Mouse (Mus musculus): ENCODE measurements around the gene Gm10320. TPM values are rescaled to one million over a fixed set of nuclear protein-coding genes. Genes with fewer than 3 reads are reported as not detected.

Gene Gm10320
- polyA plus RNA-seq, 1 experiment from 2014 or later = 1.5 TPM

DNA sequence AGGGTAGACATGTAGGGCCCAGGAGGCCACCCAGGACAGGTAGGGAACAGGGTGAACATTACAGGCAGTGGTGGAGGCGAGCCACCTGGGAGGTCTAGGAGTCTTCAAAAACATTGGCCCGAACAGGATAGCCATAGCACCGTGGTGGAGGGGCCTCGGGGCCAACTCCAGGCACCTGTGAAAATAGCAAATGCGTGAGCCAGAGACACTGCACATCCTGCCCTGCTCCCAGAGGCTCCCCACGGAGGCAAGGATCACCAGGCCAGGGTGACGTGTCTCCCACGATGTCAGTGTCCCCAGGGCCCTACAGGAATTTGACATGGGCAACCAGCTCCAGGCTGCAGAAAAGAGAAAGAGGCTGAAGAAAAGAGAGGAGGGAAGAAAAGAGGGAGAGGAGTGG lies 16.1 kb downstream of the Gm10320 start:
- H3K4me1 ChIP-seq = peaks cover 15% of the 10 kb centered on the region
- H3K27ac ChIP-seq = no peak overlapping the region
- no peak for DNase-seq (ENCODE audit: low spot score)
- no peaks in the 10 kb centered on the region for H3K36me3 ChIP-seq
- H3K27me3 ChIP-seq (ENCODE audit: low read depth, poor library complexity, severe bottlenecking) = peaks cover 45% of the 10 kb centered on the region
- no peaks in the 10 kb centered on the region for H3K9me3 ChIP-seq (replicated peaks)
- WGBS = 49% methylated on average over 8 of the region's 8 CpGs
- no peak overlapping the region for H3K4me3 ChIP-seq

DNA sequence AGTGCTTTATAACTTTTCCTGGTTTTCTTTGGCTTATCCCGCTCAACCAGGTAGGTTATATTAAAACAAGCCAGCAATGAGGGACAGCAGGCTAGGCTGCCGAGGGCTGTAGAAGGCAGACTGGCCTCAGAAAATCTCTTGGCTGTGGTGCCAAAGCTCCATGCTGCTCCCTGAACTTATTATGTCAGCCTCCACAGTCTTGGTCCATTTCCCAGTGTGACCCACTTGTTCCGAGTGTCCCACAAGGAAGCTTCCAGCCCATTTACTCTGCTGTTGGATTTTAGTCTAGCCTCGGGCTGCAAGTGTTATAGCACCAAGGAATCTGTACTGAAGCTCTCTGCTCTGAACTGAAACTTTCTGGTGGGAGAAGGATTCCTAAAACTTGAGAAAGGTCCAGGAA lies 18.8 kb downstream of the Gm10320 start:
- WGBS = 90% methylated on average over 4 of the region's 4 CpGs
- no peak for DNase-seq (ENCODE audit: low spot score)

DNA sequence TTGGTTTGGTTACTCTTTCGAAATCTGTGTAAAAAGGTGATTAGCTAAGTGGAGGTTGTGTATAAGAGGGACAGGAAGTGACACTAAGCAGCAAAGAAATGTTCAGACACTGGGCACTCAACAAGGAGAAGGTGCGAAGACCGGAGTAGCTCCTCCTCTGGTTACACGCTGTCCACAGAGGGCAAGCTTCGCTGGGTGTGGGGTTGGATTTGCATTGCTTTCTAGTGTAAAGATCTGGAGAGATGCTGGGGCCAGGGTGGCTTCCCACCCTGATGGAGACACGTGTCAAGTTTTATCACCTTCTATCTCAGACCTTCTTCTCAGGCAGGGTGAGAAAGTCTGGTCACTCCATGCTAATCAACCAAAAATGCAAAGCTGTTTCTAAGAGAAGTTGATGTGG lies 20.0 kb downstream of the Gm10320 start:
- 46% methylated on average over 6 of the region's 6 CpGs for WGBS
- no peaks in the 10 kb centered on the region for H3K9me3 ChIP-seq (replicated peaks)
- no peaks in the 10 kb centered on the region for H3K36me3 ChIP-seq
- H3K4me1 ChIP-seq = peaks cover 18% of the 10 kb centered on the region
- H3K27me3 ChIP-seq (ENCODE audit: low read depth, poor library complexity, severe bottlenecking) = peaks cover 40% of the 10 kb centered on the region
- no peak for DNase-seq (ENCODE audit: low spot score)
- H3K4me3 ChIP-seq = no peak overlapping the region
- H3K27ac ChIP-seq = no peak overlapping the region

More for the DNA sequence above, 18.8 kb downstream of the Gm10320 start:
- H3K4me3 ChIP-seq = no peak overlapping the region
- no peak overlapping the region for H3K27ac ChIP-seq
- H3K9me3 ChIP-seq (replicated peaks) = no peaks in the 10 kb centered on the region
- no peaks in the 10 kb centered on the region for H3K36me3 ChIP-seq
- peaks cover 19% of the 10 kb centered on the region for H3K4me1 ChIP-seq
- H3K27me3 ChIP-seq (ENCODE audit: low read depth, poor library complexity, severe bottlenecking) = peaks cover 45% of the 10 kb centered on the region

DNA sequence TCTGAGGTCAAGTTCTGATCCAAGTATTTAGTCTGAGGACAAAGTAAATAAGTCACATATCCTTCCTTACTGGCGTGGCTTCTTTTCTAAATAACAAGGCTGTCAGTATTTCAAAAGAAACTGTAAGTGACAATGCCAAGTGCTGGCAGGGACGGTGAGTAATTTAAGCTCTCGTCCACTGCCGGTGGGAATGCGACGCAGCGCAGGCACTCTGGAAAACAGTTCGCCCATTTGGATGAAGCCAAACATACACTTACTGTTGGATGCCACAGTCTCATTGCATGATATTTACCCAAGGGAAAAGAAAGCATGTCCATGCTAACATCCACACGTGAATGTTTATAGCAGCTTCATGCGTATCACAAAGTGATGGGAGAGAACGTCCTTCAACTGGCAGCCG lies 21.5 kb downstream of the Gm10320 start:
- 78% methylated on average over 12 of the region's 12 CpGs for WGBS
- H3K36me3 ChIP-seq = no peaks in the 10 kb centered on the region
- DNase-seq (ENCODE audit: low spot score) = no peak

DNA sequence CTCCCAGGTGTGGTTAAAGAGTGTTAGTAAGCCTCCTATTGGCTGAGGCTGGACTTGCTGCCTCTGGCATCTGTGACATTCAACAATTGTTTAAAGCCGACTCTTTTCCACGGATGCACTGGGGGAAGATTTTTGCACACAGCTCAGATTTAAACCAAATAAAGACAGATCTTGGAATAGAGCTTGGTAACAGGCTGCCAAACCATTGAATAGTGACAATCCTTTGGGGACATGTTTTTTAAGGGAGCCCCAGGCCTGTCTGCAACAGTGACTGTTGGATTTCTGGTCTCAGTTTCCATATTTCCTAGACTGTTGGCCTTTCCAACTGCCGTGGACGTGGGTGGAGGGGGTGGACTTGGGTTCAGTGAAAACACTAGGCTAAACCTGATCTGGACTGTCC lies 21.9 kb downstream of the Gm10320 start:
- no peak overlapping the region for H3K4me3 ChIP-seq
- 82% methylated on average over 4 of the region's 4 CpGs for whole genome bisulfite sequencing

More for the DNA sequence above, 21.5 kb downstream of the Gm10320 start:
- Histone ChIP-seq H3K27me3 (ENCODE audit: low read depth, poor library complexity, severe bottlenecking) (peaks cover 28% of the 10 kb centered on the region), H3K4me1 (0 out of 2 replicates have a peak, but pooled peaks cover 5% of the 10 kb centered on the region), H3K4me3 (no peak overlapping the region), H3K9me3 (replicated peaks) (no peaks in the 10 kb centered on the region), H3K27ac (no peak overlapping the region)

DNA sequence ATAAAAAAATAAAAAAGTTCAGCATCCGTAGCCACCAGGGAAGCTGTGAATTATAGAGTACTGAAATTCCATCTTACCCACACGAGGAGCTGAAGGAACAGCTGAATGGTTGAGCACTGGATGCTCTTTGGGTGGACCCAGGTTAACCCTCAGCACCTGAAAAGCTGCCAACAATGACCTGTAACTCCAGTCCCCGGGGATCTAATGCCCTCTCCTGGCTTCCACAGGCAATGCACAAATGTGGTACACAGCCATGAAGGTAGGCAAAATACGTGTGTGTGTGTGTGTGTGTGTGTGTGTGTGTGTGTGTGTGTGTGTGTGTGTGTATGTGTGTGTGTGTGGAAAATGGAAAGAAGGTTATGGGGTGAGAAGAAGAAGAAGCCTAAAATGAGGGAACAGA lies 30.3 kb downstream of the Gm10320 start:
- 82% methylated on average over 4 of the region's 4 CpGs for WGBS
- H3K9me3 ChIP-seq (replicated peaks) = no peaks in the 10 kb centered on the region
- DNase-seq (ENCODE audit: low spot score) = no peak
- no peak overlapping the region for H3K4me3 ChIP-seq
- H3K27ac ChIP-seq = no peak overlapping the region
- H3K4me1 ChIP-seq = no peaks in the 10 kb centered on the region
- no peaks in the 10 kb centered on the region for H3K36me3 ChIP-seq
- no peaks in the 10 kb centered on the region for H3K27me3 ChIP-seq (ENCODE audit: low read depth, poor library complexity, severe bottlenecking)

More for the DNA sequence above, 21.9 kb downstream of the Gm10320 start:
- DNase-seq (ENCODE audit: low spot score) = no peak
- H3K27me3 ChIP-seq (ENCODE audit: low read depth, poor library complexity, severe bottlenecking) = peaks cover 26% of the 10 kb centered on the region
- 0 out of 2 replicates have a peak, but pooled peaks cover 5% of the 10 kb centered on the region for H3K4me1 ChIP-seq
- no peaks in the 10 kb centered on the region for H3K36me3 ChIP-seq
- H3K9me3 ChIP-seq (replicated peaks) = no peaks in the 10 kb centered on the region
- no peak overlapping the region for H3K27ac ChIP-seq

DNA sequence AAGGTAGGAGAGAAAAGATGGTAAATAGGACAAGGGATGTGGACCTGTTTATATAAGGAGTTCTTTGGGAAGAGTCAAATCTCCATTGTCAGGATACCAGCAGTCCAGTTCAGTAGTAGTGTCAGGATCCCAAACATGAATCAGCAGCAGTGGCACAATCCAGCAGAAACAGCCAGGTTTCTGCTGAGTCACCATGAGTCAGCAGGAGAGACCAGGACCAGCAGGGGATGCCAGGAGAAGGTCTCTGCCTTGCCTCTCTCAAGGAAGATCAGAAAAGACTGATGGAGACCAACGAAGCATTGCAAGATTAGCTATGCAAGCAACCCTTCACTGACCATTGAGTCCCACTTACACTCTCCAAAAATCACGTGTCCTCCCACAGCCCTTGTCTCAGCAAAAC lies 35.4 kb downstream of the Gm10320 start:
- H3K4me1 ChIP-seq = peaks cover 13% of the 10 kb centered on the region; the same call in 1 of the 2 replicates
- H3K36me3 ChIP-seq = no peaks in the 10 kb centered on the region
- no peak overlapping the region for H3K27ac ChIP-seq
- no peaks in the 10 kb centered on the region for H3K9me3 ChIP-seq (replicated peaks)
- WGBS = 73% methylated on average over 2 of the region's 2 CpGs
- H3K4me3 ChIP-seq = no peak overlapping the region
- DNase-seq (ENCODE audit: low spot score) = no peak
- no peaks in the 10 kb centered on the region for H3K27me3 ChIP-seq (ENCODE audit: low read depth, poor library complexity, severe bottlenecking)

DNA sequence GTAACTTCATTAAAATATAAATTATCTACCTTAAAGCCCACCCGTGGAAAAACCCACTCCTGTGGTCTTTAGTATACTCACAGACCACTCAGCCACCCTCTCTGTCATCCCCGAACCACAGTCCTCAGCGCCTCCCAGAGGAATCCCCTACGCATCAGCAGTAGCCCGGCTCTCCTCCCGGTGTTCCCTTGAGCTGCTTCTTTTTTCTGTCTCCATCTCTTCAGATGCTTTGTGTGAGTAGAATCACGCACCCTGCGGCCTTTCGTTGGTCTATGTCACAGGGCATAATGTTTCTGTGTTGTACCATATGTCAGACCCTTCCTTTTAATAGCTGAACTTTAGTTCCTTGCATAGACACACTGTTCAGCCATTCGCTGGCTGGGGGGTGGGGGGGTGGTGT lies 36.2 kb downstream of the Gm10320 start:
- WGBS = 89% methylated on average over 10 of the region's 10 CpGs
- Histone ChIP-seq H3K27ac (no peak overlapping the region), H3K9me3 (replicated peaks) (no peaks in the 10 kb centered on the region), H3K4me1 (peaks cover 13% of the 10 kb centered on the region; the same call in 1 of the 2 replicates), H3K27me3 (ENCODE audit: low read depth, poor library complexity, severe bottlenecking) (no peaks in the 10 kb centered on the region; the same call in 1 of the 2 replicates), H3K4me3 (no peak overlapping the region), H3K36me3 (no peaks in the 10 kb centered on the region)
- DNase-seq (ENCODE audit: low spot score) = no peak

DNA sequence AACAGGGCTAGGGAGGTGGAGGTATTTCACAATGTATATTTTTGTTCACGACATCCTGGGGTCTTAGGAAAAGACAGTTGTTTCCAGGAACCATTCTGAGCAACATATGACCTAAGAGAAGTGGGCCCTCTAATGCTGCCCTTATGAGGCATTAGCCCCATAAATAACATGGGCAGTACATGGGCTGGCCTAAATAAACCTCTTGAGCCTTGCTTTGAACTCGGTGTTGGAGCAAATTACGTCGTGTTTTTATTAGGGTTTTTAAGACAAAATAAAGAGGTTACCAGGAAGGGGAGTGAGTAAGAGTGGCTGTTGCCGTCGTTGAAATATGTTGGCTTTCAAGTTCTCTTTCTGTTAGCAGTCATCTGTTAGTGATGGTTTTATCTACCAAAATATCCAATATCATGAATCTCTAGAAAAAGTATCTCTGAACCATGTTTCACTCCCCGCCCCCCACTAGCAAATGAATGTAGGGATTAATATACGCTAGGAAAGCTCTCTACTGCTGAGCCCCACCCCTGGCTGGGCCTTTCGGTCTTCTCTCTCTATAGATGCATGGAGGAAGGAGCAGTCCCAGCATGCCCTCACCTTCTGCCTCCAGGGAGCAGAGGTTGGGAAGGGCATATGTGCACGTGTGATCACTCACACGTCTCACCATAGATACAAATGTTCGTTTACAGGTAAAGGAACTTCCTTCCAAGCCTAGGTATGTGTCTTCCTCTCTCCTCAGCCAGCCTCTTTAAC lies 37.4 kb downstream of the Gm10320 start:
- 69% methylated on average over 12 of the region's 12 CpGs for WGBS
- H3K4me3 ChIP-seq = no peak overlapping the region
- DNase-seq (ENCODE audit: low spot score) = no peak

DNA sequence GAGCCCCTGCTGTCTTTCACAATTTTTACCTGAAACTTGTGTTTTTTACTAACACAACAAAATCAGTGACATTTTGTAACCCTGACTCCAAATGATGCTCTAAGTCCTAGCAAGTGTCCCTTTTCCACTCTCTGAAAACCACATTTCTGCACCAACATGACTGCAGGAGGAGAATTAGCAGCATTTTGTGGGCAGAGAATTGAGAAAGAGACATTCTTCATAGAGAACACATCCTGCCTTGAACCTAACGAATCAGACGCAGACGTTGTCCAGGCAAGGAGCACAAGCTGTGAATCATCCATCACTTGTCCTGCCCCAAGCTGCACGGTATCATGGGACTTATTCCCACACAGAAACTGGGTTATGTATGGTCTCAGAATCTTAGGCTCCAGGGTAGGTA lies 38.7 kb downstream of the Gm10320 start:
- Histone ChIP-seq H3K27me3 (ENCODE audit: low read depth, poor library complexity, severe bottlenecking) (no peaks in the 10 kb centered on the region; the same call in 1 of the 2 replicates), H3K4me3 (no peak overlapping the region), H3K9me3 (replicated peaks) (no peaks in the 10 kb centered on the region), H3K36me3 (no peaks in the 10 kb centered on the region), H3K4me1 (peaks cover 13% of the 10 kb centered on the region; the same call in 1 of the 2 replicates), H3K27ac (no peak overlapping the region)
- 53% methylated on average over 4 of the region's 4 CpGs for WGBS
- DNase-seq (ENCODE audit: low spot score) = no peak

More for the DNA sequence above, 37.4 kb downstream of the Gm10320 start:
- Histone ChIP-seq H3K4me1 (peaks cover 13% of the 10 kb centered on the region; the same call in 1 of the 2 replicates), H3K27ac (no peak overlapping the region), H3K27me3 (ENCODE audit: low read depth, poor library complexity, severe bottlenecking) (no peaks in the 10 kb centered on the region; the same call in 1 of the 2 replicates), H3K36me3 (no peaks in the 10 kb centered on the region), H3K9me3 (replicated peaks) (no peaks in the 10 kb centered on the region)

DNA sequence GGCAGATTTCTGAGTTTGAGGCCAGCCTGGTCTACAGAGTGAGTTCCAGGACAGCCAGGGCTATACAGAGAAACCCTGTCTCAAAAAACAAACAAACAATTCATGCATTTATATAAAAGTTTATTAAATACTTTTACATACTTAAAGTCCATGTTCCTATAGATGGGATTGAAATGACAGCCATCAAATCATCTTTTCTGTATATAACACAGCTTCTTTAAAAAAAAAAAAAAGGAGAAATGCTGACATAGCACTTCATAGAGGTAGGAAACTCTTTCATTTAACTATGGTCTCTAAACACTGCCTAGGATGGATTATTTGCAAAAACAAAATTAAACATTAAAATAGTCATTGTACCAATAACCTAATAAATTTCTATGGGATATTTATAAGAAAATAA lies 43.1 kb downstream of the Gm10320 start:
- H3K27me3 ChIP-seq (ENCODE audit: low read depth, poor library complexity, severe bottlenecking) = no peaks in the 10 kb centered on the region; the same call in 1 of the 2 replicates
- H3K4me3 ChIP-seq = no peak overlapping the region
- H3K36me3 ChIP-seq = no peaks in the 10 kb centered on the region
- 0 out of 2 replicates have a peak, but pooled peaks cover 3% of the 10 kb centered on the region for H3K4me1 ChIP-seq
- no peaks in the 10 kb centered on the region for H3K9me3 ChIP-seq (replicated peaks)
- no peak for DNase-seq (ENCODE audit: low spot score)
- no peak overlapping the region for H3K27ac ChIP-seq

DNA sequence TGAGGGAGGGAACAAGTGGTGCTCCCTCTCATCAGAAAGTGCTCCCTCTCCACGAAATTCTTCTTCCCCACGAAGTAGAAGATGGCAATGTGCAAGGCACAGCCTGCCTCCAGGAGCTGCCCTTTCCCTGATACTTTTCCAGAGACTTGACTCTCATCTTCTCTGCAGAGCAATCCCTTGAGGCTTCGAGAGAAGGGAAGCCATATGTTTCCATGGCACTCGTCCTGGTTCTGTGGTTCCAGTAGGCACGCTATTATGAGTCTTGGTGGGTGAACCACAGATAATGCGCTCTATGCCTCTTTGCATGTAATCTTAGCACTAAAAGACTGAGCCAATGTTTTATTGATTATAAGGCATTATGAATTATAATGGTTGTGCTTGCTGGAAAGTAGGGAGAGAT lies 44.1 kb downstream of the Gm10320 start:
- no peak overlapping the region for H3K4me3 ChIP-seq
- H3K27ac ChIP-seq = no peak overlapping the region
- WGBS = 79% methylated on average over 6 of the region's 6 CpGs
- H3K9me3 ChIP-seq (replicated peaks) = no peaks in the 10 kb centered on the region
- DNase-seq (ENCODE audit: low spot score) = no peak
- no peaks in the 10 kb centered on the region; the same call in 1 of the 2 replicates for H3K27me3 ChIP-seq (ENCODE audit: low read depth, poor library complexity, severe bottlenecking)
- no peaks in the 10 kb centered on the region for H3K36me3 ChIP-seq
- H3K4me1 ChIP-seq = no peaks in the 10 kb centered on the region

DNA sequence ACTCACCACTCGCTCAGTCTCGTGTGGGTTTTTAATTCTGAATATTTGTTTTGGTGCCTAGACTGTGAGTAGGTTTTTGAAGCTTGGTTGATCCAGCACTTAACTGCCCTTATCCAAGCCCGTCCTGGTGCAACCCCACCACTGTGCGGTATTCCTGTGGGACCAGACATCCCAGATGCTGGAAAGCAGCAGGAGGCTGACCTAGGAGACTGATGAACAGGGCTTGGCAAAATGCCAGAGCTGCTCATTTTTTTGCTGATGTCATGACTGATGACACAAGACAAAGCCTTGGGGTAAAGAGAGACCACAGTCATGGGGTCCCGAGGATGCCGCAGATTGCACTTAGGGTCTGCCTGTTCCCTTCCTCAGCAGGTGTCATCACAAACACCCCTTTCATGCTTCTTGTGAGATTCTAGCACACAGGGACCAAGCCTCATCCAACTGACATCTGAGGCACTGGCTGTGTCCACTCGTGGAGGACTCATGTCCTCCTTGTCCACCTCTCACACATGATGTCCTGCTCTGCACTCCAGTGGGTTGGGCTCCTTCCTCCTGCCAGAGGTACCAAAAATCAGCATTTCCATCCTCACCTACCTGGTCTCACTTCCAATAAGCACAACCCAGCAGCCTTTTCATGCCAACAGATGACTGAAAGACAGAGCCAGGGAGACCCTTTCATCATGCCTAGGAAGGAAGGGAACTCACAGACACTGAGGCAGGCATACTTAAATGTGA lies 46.2 kb downstream of the Gm10320 start:
- 90% methylated on average over 7 of the region's 7 CpGs for WGBS
- DNase-seq (ENCODE audit: low spot score) = no peak

More for the DNA sequence above, 46.2 kb downstream of the Gm10320 start:
- Histone ChIP-seq H3K36me3 (no peaks in the 10 kb centered on the region), H3K4me3 (no peak overlapping the region), H3K27me3 (ENCODE audit: low read depth, poor library complexity, severe bottlenecking) (no peaks in the 10 kb centered on the region; the same call in 1 of the 2 replicates), H3K4me1 (peaks cover 3% of the 10 kb centered on the region; the same call in 1 of the 2 replicates), H3K27ac (no peak overlapping the region), H3K9me3 (replicated peaks) (no peaks in the 10 kb centered on the region)
